Mouse (Mus musculus) cortical plate, adult 2 months (tissue): ENCODE measurements around the gene Ankrd33.

ENCODE experiments used
- CTCF ChIP-seq: fragments of 200-500 bp; IDR thresholded peaks from 2 replicates; pipeline ENCODE4 v1.5.1; 2011; ENCODE audit warnings: mild to moderate bottlenecking, control low read depth, low read length; ENCODE audit not compliant: insufficient read depth; ENCODE audit errors: extremely low read depth
- POLR2A ChIP-seq: fragments of 200-500 bp; IDR thresholded peaks from 2 replicates; pipeline ENCODE4 v1.6.1; 2011; ENCODE audit warnings: mild to moderate bottlenecking, low read length, control low read depth; ENCODE audit not compliant: insufficient read depth; ENCODE audit errors: extremely low read depth

DNA sequence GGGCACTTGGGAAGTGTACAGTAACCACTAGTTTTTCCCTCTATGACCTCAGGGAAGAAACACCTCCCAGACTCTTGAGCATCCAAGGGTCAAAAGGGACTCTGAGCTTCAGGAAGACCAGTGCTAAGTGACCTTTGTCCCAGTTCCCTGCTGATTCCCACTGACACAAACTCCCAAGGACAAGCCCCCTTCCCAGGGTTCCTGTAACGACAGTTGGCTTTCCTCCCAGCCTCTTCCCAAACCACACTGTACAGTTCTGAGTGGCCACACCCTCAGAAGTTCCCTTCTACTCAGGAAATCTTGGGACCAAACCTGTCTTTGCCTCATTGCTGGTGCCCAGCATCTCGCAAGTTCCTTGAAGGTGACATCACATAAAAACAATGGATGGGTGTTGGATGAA lies 42.8 kb upstream of the Ankrd33 start:
- TF ChIP-seq CTCF (no peak), POLR2A (no peak)
